Mouse (Mus musculus) intestine, embryonic 14.5 days (tissue): Measurements from ENCODE around the gene Gga1. TPM values are rescaled to one million over a fixed set of nuclear protein-coding genes. Genes with fewer than 3 reads are reported as not detected.
A peak's percentile ranks its signal among the peaks of the same experiment; 100 is the strongest.

ENCODE experiments used
- ATAC-seq: fragments of 200-750 bp; cut with Nextera tagmentation; replicated peaks from 2 replicates; pipeline ENCODE4 v1.8.0; 2017; ENCODE audit warnings: low read depth, moderate number of reproducible peaks, moderate TSS enrichment, moderate library complexity; ENCODE audit not compliant: low FRiP score, low TSS enrichment
- DNase-seq: peaks from one replicate; pipeline ENCODE4 v3.0.0-alpha.2; 2018; ENCODE audit warnings: low spot score
- H3K27ac ChIP-seq: fragments of 300-500 bp; sonication (generic); 2 replicates; pipeline ENCODE4 v1.5.1; 2014; ENCODE audit warnings: low read depth, mild to moderate bottlenecking, control low read depth
- H3K27me3 ChIP-seq: fragments of 300-500 bp; sonication (generic); replicated peaks from 2 replicates; pipeline ENCODE4 v1.6.1; 2014; ENCODE audit warnings: low read length, control low read depth; ENCODE audit not compliant: control insufficient read depth, insufficient read depth
- H3K36me3 ChIP-seq: fragments of 300-500 bp; sonication (generic); 2 replicates; pipeline ENCODE4 v1.6.1; 2014; ENCODE audit warnings: low read length, control low read depth; ENCODE audit not compliant: control insufficient read depth, insufficient read depth
- H3K4me1 ChIP-seq: fragments of 300-500 bp; sonication (generic); replicated peaks from 2 replicates; pipeline ENCODE4 v1.6.1; 2014; ENCODE audit warnings: low read length, control low read depth, mixed read lengths; ENCODE audit not compliant: control insufficient read depth, insufficient read depth
- H3K4me2 ChIP-seq: fragments of 300-500 bp; sonication (generic); 2 replicates; pipeline ENCODE4 v1.6.1; 2014; ENCODE audit warnings: low read length
- H3K4me3 ChIP-seq: fragments of 300-500 bp; sonication (generic); 2 replicates; pipeline ENCODE4 v1.5.1; 2014; ENCODE audit warnings: low read depth, low read length, control low read depth, mixed read lengths
- H3K9ac ChIP-seq: fragments of 300-500 bp; sonication (generic); 2 replicates; pipeline ENCODE4 v1.6.1; 2014; ENCODE audit warnings: mild to moderate bottlenecking, low read length
- H3K9me3 ChIP-seq: fragments of 300-500 bp; sonication (generic); 2 replicates; pipeline ENCODE4 v1.6.1; 2016; ENCODE audit warnings: low read length, control low read depth; ENCODE audit not compliant: control insufficient read depth
- WGBS: fragments of 180-500 bp; shearing (Covaris S2); extraction: QIAGEN DNeasy Blood & Tissue Kit; methylation state at CpG from one replicate; pipeline ENCODE4 v1.1.7; 2014; 5-methylcytosine and 5-hydroxymethylcytosine counted together
- polyA plus RNA-seq: library from polyadenylated mRNA; unstranded; fragments of >200 nt; fragmentation: Nextera tagmentation; extraction: Ambion mirVana; gene quantifications from 2 replicates; pipeline ENCODE4 v1.2.1, GENCODE M21; 2014

Gene Gga1
- polyA plus RNA-seq, 1 experiment from 2014 or later, result 44.4 TPM

DNA sequence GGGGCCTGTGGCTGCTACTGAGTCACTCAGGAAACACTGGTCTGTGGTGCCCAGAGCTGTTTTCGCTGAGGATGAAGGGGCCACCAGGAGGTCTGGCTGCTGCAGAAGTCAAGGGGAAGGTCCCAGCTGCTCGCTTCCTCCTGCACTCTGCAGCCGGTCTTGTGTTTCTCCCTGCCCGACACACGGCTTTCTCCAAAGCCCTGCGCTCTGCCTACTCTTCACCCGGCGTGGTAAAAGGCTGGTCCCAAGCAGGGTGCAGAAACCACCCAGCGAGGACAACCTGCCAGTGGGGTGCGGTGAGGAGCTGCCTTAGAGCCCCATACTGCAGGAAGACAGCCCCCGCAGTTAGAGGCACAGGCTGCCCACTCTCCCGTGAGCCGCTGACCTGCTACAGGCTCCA, 17.7 kb downstream of the Gga1 start:
- Histone ChIP-seq H3K9ac (no peak overlapping the region), H3K27me3 (no peaks in the 10 kb centered on the region), H3K4me2 (no peak overlapping the region), H3K4me3 (no peak overlapping the region), H3K36me3 (peaks cover 46% of the 10 kb centered on the region), H3K4me1 (peaks cover 31% of the 10 kb centered on the region), H3K9me3 (no peaks in the 10 kb centered on the region), H3K27ac (peak overlapping the region; percentile 49; the same call in 1 of the 2 replicates)
- ATAC-seq, result no peak
- WGBS, result 69% methylated on average over 13 of the region's 13 CpGs
- DNase-seq, result no peak

DNA sequence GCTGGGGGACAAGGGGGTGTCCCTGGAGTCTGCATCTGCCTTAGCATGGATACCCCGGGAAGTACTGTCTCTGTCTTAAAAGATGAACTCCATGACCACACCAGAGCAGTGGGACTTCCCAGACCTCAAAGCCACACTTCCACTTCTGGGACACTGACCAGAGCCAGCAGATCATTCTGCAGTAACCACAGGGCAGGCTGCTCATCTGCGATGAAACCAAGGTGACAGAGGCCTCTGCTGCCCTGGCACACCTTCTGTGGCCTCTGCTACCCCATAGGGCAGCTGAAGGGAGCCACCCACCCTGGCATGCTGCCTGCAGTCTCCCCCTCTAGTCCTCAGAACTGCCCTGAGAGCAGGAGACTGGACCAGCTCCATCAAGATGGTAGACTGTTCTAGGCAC, 18.8 kb downstream of the Gga1 start:
- Histone ChIP-seq H3K27ac (no peak overlapping the region), H3K9me3 (no peaks in the 10 kb centered on the region), H3K36me3 (peaks cover 41% of the 10 kb centered on the region), H3K4me3 (no peak overlapping the region), H3K9ac (no peak overlapping the region), H3K4me2 (no peak overlapping the region), H3K27me3 (no peaks in the 10 kb centered on the region), H3K4me1 (peaks cover 32% of the 10 kb centered on the region)
- WGBS, result 82% methylated on average over 2 of the region's 2 CpGs
- DNase-seq (no peak), ATAC-seq (no peak)

DNA sequence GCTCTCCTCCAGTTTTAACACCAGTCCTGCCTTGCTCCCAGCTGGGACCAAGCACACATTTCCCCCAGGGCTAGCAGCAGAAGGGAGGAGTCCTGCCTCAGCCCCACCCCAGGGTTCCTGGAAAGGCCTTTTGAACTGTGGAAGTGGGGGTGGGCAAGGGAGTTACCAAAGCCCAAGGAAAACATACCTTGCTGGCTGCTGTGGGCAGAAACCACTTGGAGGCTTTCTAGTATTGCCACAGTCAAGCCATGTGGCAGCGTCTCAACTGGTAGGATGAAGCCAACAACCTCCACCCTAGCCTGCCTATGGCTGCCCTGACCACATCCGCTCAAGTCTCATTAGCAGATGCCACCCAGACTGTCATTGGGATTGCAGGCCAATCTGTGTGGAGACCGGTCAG, 19.2 kb downstream of the Gga1 start:
- H3K36me3 ChIP-seq, result peaks cover 37% of the 10 kb centered on the region
- ATAC-seq (no peak), DNase-seq (no peak)
- peaks cover 36% of the 10 kb centered on the region for H3K4me1 ChIP-seq
- WGBS, result 81% methylated on average over 3 of the region's 3 CpGs
- H3K27ac ChIP-seq, result no peak overlapping the region
- H3K9me3 ChIP-seq, result no peaks in the 10 kb centered on the region
- H3K4me3 ChIP-seq, result no peak overlapping the region
- H3K9ac ChIP-seq, result no peak overlapping the region
- no peak overlapping the region for H3K4me2 ChIP-seq
- no peaks in the 10 kb centered on the region for H3K27me3 ChIP-seq

DNA sequence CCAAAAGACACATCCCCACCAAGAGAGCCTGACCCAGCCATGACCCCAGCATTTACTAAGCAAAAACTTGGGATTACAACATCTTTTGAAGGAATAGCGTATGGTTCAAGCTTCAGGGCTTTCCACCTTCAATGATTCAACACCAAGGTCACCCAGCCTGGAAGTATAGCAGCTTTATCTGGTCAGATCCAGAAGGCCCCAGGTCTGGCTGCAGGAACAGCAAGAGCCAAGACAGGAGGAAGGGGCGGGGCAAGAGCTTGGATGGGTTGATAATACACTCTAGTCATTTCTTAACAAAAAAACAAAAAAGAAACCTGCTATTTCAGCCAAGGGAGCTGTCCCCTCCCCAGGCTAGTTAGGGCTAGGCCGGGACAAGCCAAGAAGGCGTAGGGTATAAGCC, 20.5 kb downstream of the Gga1 start:
- no peak overlapping the region for H3K4me2 ChIP-seq
- H3K27me3 ChIP-seq, result no peaks in the 10 kb centered on the region
- no peak for ATAC-seq
- peaks cover 38% of the 10 kb centered on the region for H3K4me1 ChIP-seq
- peaks cover 25% of the 10 kb centered on the region for H3K36me3 ChIP-seq
- no peak for DNase-seq
- no peak overlapping the region for H3K27ac ChIP-seq
- H3K9me3 ChIP-seq, result no peaks in the 10 kb centered on the region
- no peak overlapping the region for H3K4me3 ChIP-seq
- no peak overlapping the region for H3K9ac ChIP-seq
- 82% methylated on average over 4 of the region's 4 CpGs for WGBS

GRCm38 (mm10) chr15:78898507-78899001, 21.6 kb downstream of the Gga1 start:
- Histone ChIP-seq H3K9me3 (no peaks in the 10 kb centered on the region), H3K36me3 (peaks cover 22% of the 10 kb centered on the region), H3K27me3 (no peaks in the 10 kb centered on the region), H3K4me1 (peaks cover 38% of the 10 kb centered on the region), H3K4me2 (peak overlapping the region; percentile 71), H3K4me3 (0 out of 2 replicates have a peak overlapping the region, but pooled peaks have one; percentile 1), H3K27ac (peak overlapping the region; percentile 47), H3K9ac (no peak overlapping the region)
- ATAC-seq, result no peak
- DNase-seq, result no peak
- WGBS, result 50% methylated on average over 6 of the region's 6 CpGs

GRCm38 (mm10) chr15:78899409-78899739, 22.4 kb downstream of the Gga1 start, which contains the start of gene Gm49510:
Gm49510 (plus strand) TSS chr15:78899667.
- ATAC-seq, result no peak
- DNase-seq, result peak; percentile 68
- peak within 1 kb of the TSS; percentile 70 for H3K9ac ChIP-seq
- H3K4me3 ChIP-seq, result peak within 1 kb of the TSS; percentile 78
- H3K27me3 ChIP-seq, result no peaks in the 10 kb centered on the region
- peak within 1 kb of the TSS; percentile 71 for H3K4me2 ChIP-seq
- H3K4me1 ChIP-seq, result peaks cover 34% of the 10 kb centered on the region
- 1% methylated on average over 20 of the region's 20 CpGs for WGBS
- peak within 1 kb of the TSS; percentile 47 for H3K27ac ChIP-seq
- H3K36me3 ChIP-seq, result peaks cover 22% of the 10 kb centered on the region
- no peaks in the 10 kb centered on the region for H3K9me3 ChIP-seq

DNA sequence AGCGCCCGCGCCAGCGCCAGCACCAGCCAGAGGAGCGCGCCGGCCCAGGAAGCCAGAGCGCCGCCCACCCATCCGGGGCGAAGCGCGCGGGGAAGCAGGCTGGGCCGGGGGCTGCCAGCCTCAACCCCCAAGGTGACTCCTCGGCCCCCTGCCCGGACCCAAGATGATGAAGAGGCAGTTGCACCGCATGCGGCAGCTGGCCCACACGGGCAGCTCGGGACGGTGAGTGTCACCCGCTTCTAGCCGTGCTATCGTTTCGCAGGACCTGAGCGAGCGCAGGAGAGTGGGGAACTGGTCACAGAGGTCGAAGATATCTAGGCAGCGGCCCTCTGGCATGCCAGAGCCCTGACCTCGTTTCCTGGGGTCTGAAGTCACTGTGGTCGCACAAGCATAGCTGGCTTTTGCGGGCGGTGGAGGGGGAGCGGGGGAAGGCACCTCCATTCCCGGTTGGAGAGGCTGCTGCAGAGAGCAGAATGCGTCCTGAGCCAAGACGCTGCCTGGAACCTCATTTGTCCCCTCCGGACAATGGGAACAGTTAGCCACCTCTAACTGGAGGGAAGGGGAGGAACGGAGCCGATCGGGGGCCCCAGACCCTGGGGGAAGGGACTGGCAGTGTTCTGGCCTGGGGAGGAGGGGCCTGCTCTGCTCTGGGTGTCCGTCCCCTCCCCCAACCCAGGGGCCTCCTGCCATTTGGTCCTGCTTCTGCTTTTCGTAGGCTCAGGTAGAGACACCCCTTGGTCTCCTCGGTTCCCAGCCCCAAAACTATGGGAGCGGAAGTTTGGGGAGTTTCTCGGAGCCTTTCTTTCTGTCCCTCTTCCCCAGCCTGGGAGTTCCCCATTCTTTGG, 23.0 kb downstream of the Gga1 start, which contains the start of gene Sh3bp1:
Gene Sh3bp1, plus strand, starts transcription at position 29 of the 845 bp plus-strand sequence.
- peak within 1 kb of the TSS; percentile 71 for H3K4me2 ChIP-seq
- H3K4me3 ChIP-seq, result peak within 1 kb of the TSS; percentile 78
- peak within 1 kb of the TSS; percentile 48 for H3K27ac ChIP-seq
- peaks cover 29% of the 10 kb centered on the region for H3K4me1 ChIP-seq
- no peaks in the 10 kb centered on the region for H3K27me3 ChIP-seq
- peak within 1 kb of the TSS; percentile 70 for H3K9ac ChIP-seq
- ATAC-seq (peak; percentile 68), DNase-seq (peak; percentile 81)
- WGBS, result under 1% methylated on average over 44 of the region's 47 CpGs
- no peaks in the 10 kb centered on the region for H3K9me3 ChIP-seq
- peaks cover 23% of the 10 kb centered on the region for H3K36me3 ChIP-seq

DNA sequence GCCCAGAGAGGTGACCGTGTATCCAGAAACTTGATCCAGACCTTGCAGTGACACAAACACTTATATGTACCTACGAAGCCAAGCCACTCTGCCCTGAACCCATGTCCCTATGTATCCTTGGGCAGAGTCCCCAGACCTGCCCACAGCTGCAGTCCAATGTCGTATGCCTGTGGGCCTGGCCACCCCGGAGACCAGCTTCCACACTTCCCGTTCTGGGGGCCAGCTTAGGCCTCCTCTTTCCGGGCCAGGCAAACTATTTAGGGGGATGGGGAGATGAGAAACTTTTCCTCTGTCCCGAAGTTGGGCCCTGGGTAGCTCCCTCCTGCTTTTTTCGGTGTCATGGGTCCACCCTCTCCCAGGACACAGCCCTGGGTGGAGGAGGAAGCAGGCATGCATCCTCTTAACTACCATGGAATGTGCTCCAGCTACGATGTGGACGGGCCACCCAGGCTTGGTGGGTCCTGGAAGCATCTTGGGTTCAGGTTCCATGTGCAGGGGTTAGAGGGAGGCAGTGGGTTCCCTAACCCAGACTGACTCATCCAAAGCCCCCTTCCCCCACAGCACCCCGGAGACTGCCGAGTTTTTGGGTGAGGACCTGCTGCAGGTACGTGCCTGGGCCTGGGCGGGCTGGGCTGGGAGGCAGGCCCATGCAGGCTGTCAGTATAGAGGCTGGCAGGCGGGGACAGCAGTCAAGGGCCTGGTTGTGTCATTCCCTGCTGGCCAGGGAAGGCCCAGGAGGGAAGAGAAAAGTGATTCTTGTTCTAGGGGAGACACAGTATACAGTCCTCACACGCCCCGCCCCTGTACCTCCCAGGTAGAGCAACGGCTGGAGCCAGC, 23.8 kb downstream of the Gga1 start:
- ATAC-seq, result 0 out of 2 replicates have a peak, but pooled peaks have one; percentile 18
- Histone ChIP-seq H3K9ac (peak overlapping the region; percentile 70), H3K27me3 (no peaks in the 10 kb centered on the region), H3K4me2 (peak overlapping the region; percentile 71), H3K27ac (peak overlapping the region; percentile 48), H3K36me3 (peaks cover 31% of the 10 kb centered on the region), H3K4me3 (peak overlapping the region; percentile 78), H3K9me3 (no peaks in the 10 kb centered on the region), H3K4me1 (peaks cover 29% of the 10 kb centered on the region)
- 13% methylated on average over 18 of the region's 18 CpGs for WGBS
- DNase-seq, result peak; percentile 66
